Mouse (Mus musculus) forebrain, embryonic 11.5 days (tissue): ENCODE measurements around the gene Slc4a5. TPM values are rescaled to one million over a fixed set of nuclear protein-coding genes. Genes with fewer than 3 reads are reported as not detected.

Experiments used
- ATAC-seq: fragments of 200-750 bp; cut with Nextera tagmentation; replicated peaks from 2 replicates; pipeline ENCODE4 v1.8.0; 2017; ENCODE audit warnings: moderate TSS enrichment; ENCODE audit not compliant: low FRiP score
- DNase-seq: peaks from one replicate; pipeline ENCODE4 v3.0.0-alpha.2; 2017; ENCODE audit warnings: low spot score
- H3K27ac ChIP-seq: fragments of 300-500 bp; sonication (generic); 2 replicates; pipeline ENCODE4 v1.5.1; 2014; ENCODE audit warnings: low read depth, low read length
- H3K27me3 ChIP-seq: fragments of 300-500 bp; sonication (generic); 2 replicates; pipeline ENCODE4 v1.6.1; 2014; ENCODE audit warnings: mild to moderate bottlenecking, low read length, mixed read lengths; ENCODE audit not compliant: control insufficient read depth, insufficient read depth
- H3K36me3 ChIP-seq: fragments of 300-500 bp; sonication (generic); 2 replicates; pipeline ENCODE4 v1.6.1; 2014; ENCODE audit warnings: mild to moderate bottlenecking, low read length, moderate library complexity, mixed read lengths; ENCODE audit not compliant: control insufficient read depth, insufficient read depth
- H3K4me1 ChIP-seq: fragments of 300-500 bp; sonication (generic); replicated peaks from 2 replicates; pipeline ENCODE4 v1.6.1; 2014; ENCODE audit warnings: low read length, mixed read lengths; ENCODE audit not compliant: control insufficient read depth, insufficient read depth
- H3K4me2 ChIP-seq: fragments of 300-500 bp; sonication (generic); 2 replicates; pipeline ENCODE4 v1.6.1; 2014; ENCODE audit warnings: low read depth, mild to moderate bottlenecking, low read length, moderate library complexity, mixed read lengths; ENCODE audit not compliant: severe bottlenecking
- H3K4me3 ChIP-seq: fragments of 300-500 bp; sonication (generic); 2 replicates; pipeline ENCODE4 v1.5.1; 2014; ENCODE audit warnings: low read depth, low read length
- H3K9ac ChIP-seq: fragments of 300-500 bp; sonication (generic); 2 replicates; pipeline ENCODE4 v1.6.1; 2014; ENCODE audit warnings: low read length
- H3K9me3 ChIP-seq: fragments of 300-500 bp; sonication (generic); 2 replicates; pipeline ENCODE4 v1.6.1; 2016; ENCODE audit warnings: low read length, mixed read lengths; ENCODE audit not compliant: control insufficient read depth
- WGBS: fragments of 180-500 bp; shearing (Covaris S2); extraction: QIAGEN DNeasy Blood & Tissue Kit; methylation state at CpG from one replicate; pipeline ENCODE4 v1.1.7; 2014; 5-methylcytosine and 5-hydroxymethylcytosine counted together
- polyA plus RNA-seq: library from polyadenylated mRNA; unstranded; fragments of >200 nt; fragmentation: Nextera tagmentation; extraction: Ambion mirVana; gene quantifications from 2 replicates; pipeline ENCODE4 v1.2.1, GENCODE M21; 2014

The Slc4a5 gene
- 0.35 and 0.84 TPM in 2 replicates for polyA plus RNA-seq

GRCm38 (mm10) chr6:83219814-83220213, at the start of gene Slc4a5:
Slc4a5 (plus strand) TSS chr6:83219828.
- WGBS: 69% methylated on average over 3 of the region's 3 CpGs
- Histone ChIP-seq H3K9me3 (no peaks in the 10 kb centered on the region), H3K27ac (no peak within 1 kb of the TSS), H3K4me3 (no peak within 1 kb of the TSS), H3K36me3 (no peaks in the 10 kb centered on the region), H3K4me1 (no peaks in the 10 kb centered on the region), H3K4me2 (no peak within 1 kb of the TSS), H3K9ac (no peak within 1 kb of the TSS), H3K27me3 (no peaks in the 10 kb centered on the region)
- ATAC-seq (no peak), DNase-seq (no peak)

- peaks cover 4% of the 10 kb centered on the region; the same call in 1 of the 2 replicates for H3K4me1 ChIP-seq
- H3K4me2 ChIP-seq: no peak overlapping the region
- no peak overlapping the region for H3K27ac ChIP-seq
- WGBS: 90% methylated on average over 5 of the region's 5 CpGs
- ATAC-seq (no peak), DNase-seq (no peak)
- no peak overlapping the region for H3K9ac ChIP-seq
- H3K9me3 ChIP-seq: no peaks in the 10 kb centered on the region
- H3K27me3 ChIP-seq: no peaks in the 10 kb centered on the region
- H3K4me3 ChIP-seq: no peak overlapping the region
- H3K36me3 ChIP-seq: no peaks in the 10 kb centered on the region
Observed at GRCm38 (mm10) chr6:83169872-83170271, 49.8 kb upstream of the Slc4a5 start.

- 78% methylated on average over 5 of the region's 5 CpGs for WGBS
- Histone ChIP-seq H3K27ac (no peak overlapping the region), H3K9ac (no peak overlapping the region), H3K4me3 (no peak overlapping the region), H3K4me1 (no peaks in the 10 kb centered on the region), H3K4me2 (no peak overlapping the region), H3K36me3 (no peaks in the 10 kb centered on the region), H3K27me3 (no peaks in the 10 kb centered on the region), H3K9me3 (no peaks in the 10 kb centered on the region)
- DNase-seq: no peak
- no peak for ATAC-seq
Observed at GRCm38 (mm10) chr6:83171063-83171462, 48.6 kb upstream of the Slc4a5 start.

GRCm38 (mm10) chr6:83172240-83172920, 47.2 kb upstream of the Slc4a5 start:
- Histone ChIP-seq H3K4me3 (no peak overlapping the region), H3K9me3 (no peaks in the 10 kb centered on the region), H3K27me3 (no peaks in the 10 kb centered on the region), H3K36me3 (no peaks in the 10 kb centered on the region), H3K27ac (no peak overlapping the region), H3K4me1 (no peaks in the 10 kb centered on the region), H3K4me2 (no peak overlapping the region), H3K9ac (no peak overlapping the region)
- ATAC-seq: no peak
- WGBS: 60% methylated on average over 9 of the region's 9 CpGs
- no peak for DNase-seq

- peaks cover 4% of the 10 kb centered on the region for H3K4me1 ChIP-seq
- no peak overlapping the region for H3K4me3 ChIP-seq
- no peak for DNase-seq
- ATAC-seq: no peak
- no peaks in the 10 kb centered on the region for H3K36me3 ChIP-seq
- H3K9ac ChIP-seq: no peak overlapping the region
- H3K27ac ChIP-seq: no peak overlapping the region
- no peak overlapping the region for H3K4me2 ChIP-seq
- no peaks in the 10 kb centered on the region for H3K9me3 ChIP-seq
- no peaks in the 10 kb centered on the region for H3K27me3 ChIP-seq
- WGBS: 91% methylated on average over 8 of the region's 8 CpGs
Observed at GRCm38 (mm10) chr6:83175996-83176395, 43.6 kb upstream of the Slc4a5 start.

- Histone ChIP-seq H3K27ac (no peak overlapping the region), H3K4me2 (peak overlapping the region; percentile 54), H3K27me3 (no peaks in the 10 kb centered on the region), H3K4me1 (peaks cover 4% of the 10 kb centered on the region), H3K36me3 (no peaks in the 10 kb centered on the region), H3K4me3 (peak overlapping the region; percentile 25), H3K9ac (peak overlapping the region; percentile 42; the same call in 1 of the 2 replicates), H3K9me3 (no peaks in the 10 kb centered on the region)
- DNase-seq (peak; percentile 72), ATAC-seq (peak; percentile 71)
- whole genome bisulfite sequencing: 13% methylated on average over 12 of the region's 12 CpGs
Observed at GRCm38 (mm10) chr6:83179390-83180117, 40.1 kb upstream of the Slc4a5 start.

GRCm38 (mm10) chr6:83180605-83181004, 39.0 kb upstream of the Slc4a5 start:
- Histone ChIP-seq H3K9me3 (no peaks in the 10 kb centered on the region), H3K9ac (no peak overlapping the region), H3K36me3 (no peaks in the 10 kb centered on the region), H3K27me3 (no peaks in the 10 kb centered on the region), H3K27ac (no peak overlapping the region), H3K4me1 (peaks cover 7% of the 10 kb centered on the region), H3K4me2 (no peak overlapping the region), H3K4me3 (no peak overlapping the region)
- no peak for ATAC-seq
- DNase-seq: no peak
- 87% methylated on average over 6 of the region's 6 CpGs for WGBS

GRCm38 (mm10) chr6:83184858-83185435, 34.7 kb upstream of the Slc4a5 start:
- 92% methylated on average over 3 of the region's 3 CpGs for WGBS

More at GRCm38 (mm10) chr6:83184858-83185435, 34.7 kb upstream of the Slc4a5 start:
- Histone ChIP-seq H3K4me2 (no peak overlapping the region), H3K27me3 (no peaks in the 10 kb centered on the region), H3K9me3 (no peaks in the 10 kb centered on the region), H3K4me1 (peaks cover 15% of the 10 kb centered on the region; the same call in 1 of the 2 replicates), H3K36me3 (peaks cover under 1% of the 10 kb centered on the region), H3K4me3 (no peak overlapping the region), H3K27ac (no peak overlapping the region), H3K9ac (no peak overlapping the region)
- DNase-seq (no peak), ATAC-seq (no peak)
